ENCODE assay signal across 13 mouse cellular contexts in the genomic region with DNA sequence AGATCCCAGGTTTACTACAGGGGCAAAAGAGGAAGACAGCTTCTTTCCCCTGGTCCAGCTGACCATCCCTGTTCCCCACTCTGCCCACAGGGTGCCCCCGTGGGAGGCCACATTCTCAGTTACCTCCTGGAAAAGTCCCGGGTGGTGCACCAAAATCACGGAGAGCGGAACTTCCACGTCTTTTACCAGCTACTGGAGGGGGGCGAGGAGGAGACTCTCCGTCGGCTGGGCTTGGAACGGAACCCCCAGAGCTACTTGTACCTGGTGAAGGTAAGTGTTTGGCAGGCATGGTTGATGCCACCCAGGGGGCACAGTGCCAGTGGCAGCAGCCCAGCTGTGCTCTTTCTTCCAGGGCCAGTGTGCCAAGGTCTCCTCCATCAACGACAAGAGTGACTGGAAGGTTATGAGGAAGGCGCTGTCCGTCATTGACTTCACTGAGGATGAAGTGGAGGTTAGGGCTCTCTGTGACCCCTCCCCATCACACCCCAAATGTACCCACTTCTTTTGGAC.
"Had no signal": no experiment of that assay in that cellular context is flagged by ENCODE, and none has a peak within 500 bp of the region (broad histone marks: within the 10 kb centered on the region; RNA-seq: fewer than 3 reads in every experiment).

No protein-coding gene starts in this region.

- H3K27ac ChIP-seq: limb, embryonic 12.5 days; liver, embryonic 14.5 days; midbrain, embryonic 10.5 days; neural tube, embryonic 15.5 days had no signal

- H3K4me3 ChIP-seq: limb, embryonic 12.5 days; midbrain, embryonic 10.5 days; myocyte; neural tube, embryonic 15.5 days had no signal

- H3K9ac ChIP-seq: limb, embryonic 12.5 days; liver, embryonic 14.5 days; neural tube, embryonic 15.5 days had no signal

- DNase-seq: kidney, postnatal 25 days; liver; lung, adult 2 months; midbrain, embryonic 14.5 days; right cerebral cortex, adult 18-20 months; right cerebral cortex, postnatal 25 days; thymus, postnatal 25 days had no signal

- H3K9me3 ChIP-seq: limb, embryonic 12.5 days; midbrain, embryonic 10.5 days; neural tube, embryonic 15.5 days had no signal

- H3K4me2 ChIP-seq: limb, embryonic 12.5 days; neural tube, embryonic 15.5 days had no signal

- ATAC-seq: lung, postnatal 0 days had no signal
